Mouse (Mus musculus): ENCODE results near the gene Fanci. TPM values are rescaled to one million over a fixed set of nuclear protein-coding genes. Genes with fewer than 3 reads are reported as not detected.

Fanci gene
- polyA plus RNA-seq, 1 experiment from 2014 or later: 21.4 TPM

DNA sequence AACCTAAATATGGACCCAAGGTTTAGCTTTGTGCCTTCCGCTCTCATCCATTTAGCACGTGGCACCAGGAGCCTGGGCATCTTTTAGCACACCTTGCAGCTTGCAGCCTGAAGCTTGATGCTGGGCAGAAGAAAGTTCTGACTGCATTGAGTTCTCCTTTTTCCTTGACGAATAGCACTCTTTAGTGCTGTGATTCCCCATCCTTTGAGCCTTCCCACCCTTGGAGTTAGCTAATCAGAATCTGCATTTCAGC lies 32.6 kb upstream of the Fanci start:
- H3K27ac ChIP-seq (replicated peaks; ENCODE audit: low read depth, low read length): no peak overlapping the region
- ATAC-seq (replicated peaks; ENCODE audit: insufficient number of reproducible peaks, low FRiP score, low TSS enrichment, low read depth): no peak
- no peaks in the 10 kb centered on the region for H3K4me1 ChIP-seq (ENCODE audit: control insufficient read depth, insufficient read depth, low read length)
- no peaks in the 10 kb centered on the region for H3K9me3 ChIP-seq (replicated peaks; ENCODE audit: control insufficient read depth, low read length)
- no peak overlapping the region for H3K4me3 ChIP-seq (ENCODE audit: low read depth, low read length)
- no peak for DNase-seq (ENCODE audit: low spot score)
- 97% methylated on average over 3 of the region's 3 CpGs for WGBS
- no peak overlapping the region for H3K4me2 ChIP-seq (ENCODE audit: low read depth, low read length)
- no peaks in the 10 kb centered on the region for H3K27me3 ChIP-seq (ENCODE audit: control insufficient read depth, insufficient read depth, low read length)
- H3K36me3 ChIP-seq (replicated peaks; ENCODE audit: control insufficient read depth, insufficient read depth, low read depth, low read length): peaks cover 8% of the 10 kb centered on the region
- H3K9ac ChIP-seq (replicated peaks; ENCODE audit: low read length): no peak overlapping the region

GRCm38 (mm10) chr7:79360056-79360455 lies 31.7 kb upstream of the Fanci start:
- Histone ChIP-seq H3K4me2 (ENCODE audit: low read depth, low read length) (no peak overlapping the region), H3K27me3 (ENCODE audit: control insufficient read depth, insufficient read depth, low read length) (no peaks in the 10 kb centered on the region), H3K9ac (replicated peaks; ENCODE audit: low read length) (no peak overlapping the region), H3K36me3 (replicated peaks; ENCODE audit: control insufficient read depth, insufficient read depth, low read depth, low read length) (peaks cover 5% of the 10 kb centered on the region; the same call in 1 of the 2 replicates), H3K9me3 (replicated peaks; ENCODE audit: control insufficient read depth, low read length) (no peaks in the 10 kb centered on the region), H3K4me3 (ENCODE audit: low read depth, low read length) (no peak overlapping the region), H3K4me1 (ENCODE audit: control insufficient read depth, insufficient read depth, low read length) (no peaks in the 10 kb centered on the region), H3K27ac (replicated peaks; ENCODE audit: low read depth, low read length) (no peak overlapping the region)
- no peak for DNase-seq (ENCODE audit: low spot score)
- no peak for ATAC-seq (replicated peaks; ENCODE audit: insufficient number of reproducible peaks, low FRiP score, low TSS enrichment, low read depth)
- WGBS: 71% methylated on average over 11 of the region's 11 CpGs

DNA sequence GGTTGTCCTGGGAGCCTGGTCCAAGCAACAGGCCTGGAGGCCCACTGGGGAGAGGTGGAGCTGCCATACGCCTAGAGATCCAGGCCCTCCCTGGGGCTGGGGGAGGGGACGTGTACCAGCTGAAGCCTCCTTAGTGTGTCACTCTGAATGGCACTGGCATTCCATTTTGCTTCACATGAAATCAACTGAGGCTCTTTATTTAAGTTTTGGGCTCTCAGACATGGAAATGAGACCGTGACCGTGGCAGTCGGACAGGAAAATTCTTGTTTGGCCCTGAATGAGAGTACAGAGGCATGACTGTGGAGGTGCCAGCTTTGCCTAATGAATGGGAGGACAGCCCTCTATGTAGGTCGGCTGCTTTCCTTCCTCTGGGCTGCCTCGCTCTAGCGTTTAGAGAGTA lies 29.5 kb upstream of the Fanci start:
- H3K4me3 ChIP-seq (ENCODE audit: low read depth, low read length): no peak overlapping the region
- H3K4me1 ChIP-seq (ENCODE audit: control insufficient read depth, insufficient read depth, low read length): no peaks in the 10 kb centered on the region
- DNase-seq (ENCODE audit: low spot score): no peak
- H3K36me3 ChIP-seq (replicated peaks; ENCODE audit: control insufficient read depth, insufficient read depth, low read depth, low read length): no peaks in the 10 kb centered on the region
- no peak overlapping the region for H3K27ac ChIP-seq (replicated peaks; ENCODE audit: low read depth, low read length)
- no peaks in the 10 kb centered on the region for H3K9me3 ChIP-seq (replicated peaks; ENCODE audit: control insufficient read depth, low read length)
- 71% methylated on average over 8 of the region's 8 CpGs for WGBS
- no peaks in the 10 kb centered on the region for H3K27me3 ChIP-seq (ENCODE audit: control insufficient read depth, insufficient read depth, low read length)
- H3K9ac ChIP-seq (replicated peaks; ENCODE audit: low read length): no peak overlapping the region
- no peak for ATAC-seq (replicated peaks; ENCODE audit: insufficient number of reproducible peaks, low FRiP score, low TSS enrichment, low read depth)
- no peak overlapping the region for H3K4me2 ChIP-seq (ENCODE audit: low read depth, low read length)

- H3K4me2 ChIP-seq (ENCODE audit: low read depth, low read length): no peak overlapping the region
- no peak overlapping the region for H3K4me3 ChIP-seq (ENCODE audit: low read depth, low read length)
- no peak for ATAC-seq (replicated peaks; ENCODE audit: insufficient number of reproducible peaks, low FRiP score, low TSS enrichment, low read depth)
- H3K36me3 ChIP-seq (replicated peaks; ENCODE audit: control insufficient read depth, insufficient read depth, low read depth, low read length): no peaks in the 10 kb centered on the region
- no peak for DNase-seq (ENCODE audit: low spot score)
- H3K9me3 ChIP-seq (replicated peaks; ENCODE audit: control insufficient read depth, low read length): no peaks in the 10 kb centered on the region
- no peak overlapping the region for H3K9ac ChIP-seq (replicated peaks; ENCODE audit: low read length)
- H3K27me3 ChIP-seq (ENCODE audit: control insufficient read depth, insufficient read depth, low read length): no peaks in the 10 kb centered on the region
- no peaks in the 10 kb centered on the region for H3K4me1 ChIP-seq (ENCODE audit: control insufficient read depth, insufficient read depth, low read length)
- WGBS: 92% methylated on average over 7 of the region's 7 CpGs
- no peak overlapping the region for H3K27ac ChIP-seq (replicated peaks; ENCODE audit: low read depth, low read length)
Measured at GRCm38 (mm10) chr7:79362830-79363229, 28.9 kb upstream of the Fanci start.

DNA sequence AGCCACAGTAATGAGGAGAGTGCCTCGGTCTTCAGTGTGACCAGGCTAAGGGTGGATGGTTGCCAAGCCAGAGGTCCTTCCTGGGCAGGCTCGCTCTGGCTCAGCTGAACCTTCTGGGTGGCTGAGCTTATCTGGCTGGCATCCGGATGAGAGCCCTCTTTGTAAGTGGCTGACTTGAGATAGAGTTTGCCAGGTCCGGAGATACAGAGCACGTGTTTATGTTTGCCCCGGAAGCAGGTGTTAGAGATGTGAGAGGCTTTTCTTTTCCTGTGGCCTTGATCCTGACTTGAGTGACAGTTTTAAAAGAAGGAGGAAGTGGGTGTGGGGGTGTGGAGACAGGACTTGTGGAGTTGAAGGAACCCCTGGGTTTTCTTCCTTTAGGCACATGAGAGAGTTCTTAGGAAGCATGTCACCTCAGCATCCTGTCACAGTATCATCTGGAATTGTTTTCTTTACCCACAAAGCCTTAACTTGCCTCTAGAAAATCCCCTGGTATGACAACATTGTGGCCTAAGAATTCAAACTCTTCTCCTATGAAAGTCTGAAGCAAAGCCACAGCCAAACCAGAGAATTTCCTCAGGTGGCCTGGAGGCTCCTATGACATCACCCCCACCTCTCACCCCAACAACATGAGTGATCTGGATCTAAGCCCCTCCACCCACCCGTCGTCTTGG lies 28.2 kb upstream of the Fanci start:
- ATAC-seq (replicated peaks; ENCODE audit: insufficient number of reproducible peaks, low FRiP score, low TSS enrichment, low read depth): no peak; the same call in 1 of the 2 replicates
- Histone ChIP-seq H3K9ac (replicated peaks; ENCODE audit: low read length) (no peak overlapping the region), H3K9me3 (replicated peaks; ENCODE audit: control insufficient read depth, low read length) (no peaks in the 10 kb centered on the region), H3K27me3 (ENCODE audit: control insufficient read depth, insufficient read depth, low read length) (no peaks in the 10 kb centered on the region), H3K27ac (replicated peaks; ENCODE audit: low read depth, low read length) (no peak overlapping the region), H3K4me3 (ENCODE audit: low read depth, low read length) (no peak overlapping the region), H3K36me3 (replicated peaks; ENCODE audit: control insufficient read depth, insufficient read depth, low read depth, low read length) (no peaks in the 10 kb centered on the region), H3K4me2 (ENCODE audit: low read depth, low read length) (no peak overlapping the region), H3K4me1 (ENCODE audit: control insufficient read depth, insufficient read depth, low read length) (no peaks in the 10 kb centered on the region)
- 72% methylated on average over 8 of the region's 8 CpGs for WGBS
- DNase-seq (ENCODE audit: low spot score): no peak

GRCm38 (mm10) chr7:79368664-79369063 lies 23.1 kb upstream of the Fanci start:
- DNase-seq (ENCODE audit: low spot score): no peak
- WGBS: 86% methylated on average over 5 of the region's 5 CpGs
- H3K36me3 ChIP-seq (replicated peaks; ENCODE audit: control insufficient read depth, insufficient read depth, low read depth, low read length): no peaks in the 10 kb centered on the region
- H3K9ac ChIP-seq (replicated peaks; ENCODE audit: low read length): no peak overlapping the region
- no peaks in the 10 kb centered on the region for H3K27me3 ChIP-seq (ENCODE audit: control insufficient read depth, insufficient read depth, low read length)
- no peak for ATAC-seq (replicated peaks; ENCODE audit: insufficient number of reproducible peaks, low FRiP score, low TSS enrichment, low read depth)
- no peak overlapping the region for H3K27ac ChIP-seq (replicated peaks; ENCODE audit: low read depth, low read length)
- H3K4me1 ChIP-seq (ENCODE audit: control insufficient read depth, insufficient read depth, low read length): no peaks in the 10 kb centered on the region
- H3K4me2 ChIP-seq (ENCODE audit: low read depth, low read length): no peak overlapping the region
- H3K4me3 ChIP-seq (ENCODE audit: low read depth, low read length): no peak overlapping the region
- H3K9me3 ChIP-seq (replicated peaks; ENCODE audit: control insufficient read depth, low read length): no peaks in the 10 kb centered on the region

- 43% methylated on average over 4 of the region's 4 CpGs for WGBS
- Histone ChIP-seq H3K9ac (replicated peaks; ENCODE audit: low read length) (no peak overlapping the region), H3K27ac (replicated peaks; ENCODE audit: low read depth, low read length) (no peak overlapping the region), H3K4me3 (ENCODE audit: low read depth, low read length) (no peak overlapping the region), H3K4me2 (ENCODE audit: low read depth, low read length) (no peak overlapping the region), H3K36me3 (replicated peaks; ENCODE audit: control insufficient read depth, insufficient read depth, low read depth, low read length) (no peaks in the 10 kb centered on the region), H3K9me3 (replicated peaks; ENCODE audit: control insufficient read depth, low read length) (no peaks in the 10 kb centered on the region), H3K4me1 (ENCODE audit: control insufficient read depth, insufficient read depth, low read length) (no peaks in the 10 kb centered on the region), H3K27me3 (ENCODE audit: control insufficient read depth, insufficient read depth, low read length) (no peaks in the 10 kb centered on the region)
- ATAC-seq (replicated peaks; ENCODE audit: insufficient number of reproducible peaks, low FRiP score, low TSS enrichment, low read depth) (no peak), DNase-seq (ENCODE audit: low spot score) (no peak)
Measured at GRCm38 (mm10) chr7:79369416-79369815, 22.3 kb upstream of the Fanci start.

DNA sequence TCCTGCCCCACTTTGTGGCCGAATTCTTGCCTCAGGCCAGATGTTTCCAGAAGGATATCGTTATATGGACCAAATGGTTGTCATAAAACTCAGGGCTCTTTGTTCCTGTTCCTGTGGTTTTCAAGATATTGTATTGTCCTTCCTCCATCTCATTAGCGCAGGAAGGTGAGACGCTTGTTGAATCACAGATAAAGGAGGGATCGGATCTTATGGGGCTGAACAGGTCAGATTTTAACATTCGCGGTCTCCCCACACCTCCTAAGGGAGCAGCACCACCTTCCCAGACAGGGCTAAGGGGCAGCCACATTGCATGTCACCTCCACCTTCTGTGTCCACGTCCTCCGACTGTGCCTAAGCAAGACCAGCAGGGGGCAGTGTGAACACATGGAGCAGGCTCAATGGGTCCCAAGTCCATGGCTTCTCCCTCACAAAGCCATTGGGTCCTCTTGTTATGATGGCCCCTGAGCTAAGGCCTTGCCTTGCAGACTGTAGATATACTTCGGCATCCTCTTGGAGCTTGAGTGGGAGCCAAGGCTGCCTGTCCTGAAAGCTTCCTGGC lies 20.3 kb upstream of the Fanci start:
- Histone ChIP-seq H3K27me3 (ENCODE audit: control insufficient read depth, insufficient read depth, low read length) (no peaks in the 10 kb centered on the region), H3K36me3 (replicated peaks; ENCODE audit: control insufficient read depth, insufficient read depth, low read depth, low read length) (no peaks in the 10 kb centered on the region), H3K4me2 (ENCODE audit: low read depth, low read length) (no peak overlapping the region), H3K27ac (replicated peaks; ENCODE audit: low read depth, low read length) (no peak overlapping the region), H3K9ac (replicated peaks; ENCODE audit: low read length) (no peak overlapping the region), H3K4me3 (ENCODE audit: low read depth, low read length) (no peak overlapping the region), H3K4me1 (ENCODE audit: control insufficient read depth, insufficient read depth, low read length) (no peaks in the 10 kb centered on the region), H3K9me3 (replicated peaks; ENCODE audit: control insufficient read depth, low read length) (no peaks in the 10 kb centered on the region)
- DNase-seq (ENCODE audit: low spot score) (peak; percentile 83), ATAC-seq (replicated peaks; ENCODE audit: insufficient number of reproducible peaks, low FRiP score, low TSS enrichment, low read depth) (0 out of 2 replicates have a peak, but pooled peaks have one; percentile 53)
- 44% methylated on average over 10 of the region's 10 CpGs for WGBS
